Mouse (Mus musculus) neural tube, embryonic 11.5 days (tissue): ENCODE measurements around the gene Ticrr. TPM values are rescaled to one million over a fixed set of nuclear protein-coding genes. Genes with fewer than 3 reads are reported as not detected.

Experiments used
- ATAC-seq: fragments of 200-750 bp; cut with Nextera tagmentation; 2 replicates; pipeline ENCODE4 v1.8.0; 2017; ENCODE audit warnings: moderate number of reproducible peaks, mild to moderate bottlenecking, moderate TSS enrichment, moderate library complexity; ENCODE audit not compliant: insufficient read depth, low FRiP score, low TSS enrichment
- DNase-seq: peaks from one replicate; pipeline ENCODE4 v3.0.0-alpha.2; 2015; ENCODE audit warnings: low spot score
- H3K27ac ChIP-seq: fragments of 300-500 bp; sonication (generic); 2 replicates; pipeline ENCODE4 v1.5.1; 2014; ENCODE audit warnings: low read depth, mild to moderate bottlenecking, low read length
- H3K27me3 ChIP-seq: fragments of 300-500 bp; sonication (generic); 2 replicates; pipeline ENCODE4 v1.6.1; 2014; ENCODE audit warnings: mild to moderate bottlenecking, low read length, mixed read lengths; ENCODE audit not compliant: control insufficient read depth, insufficient read depth
- H3K36me3 ChIP-seq: fragments of 300-500 bp; sonication (generic); 2 replicates; pipeline ENCODE4 v1.6.1; 2014; ENCODE audit warnings: mild to moderate bottlenecking, low read length, moderate library complexity, mixed read lengths; ENCODE audit not compliant: control insufficient read depth, insufficient read depth
- H3K4me1 ChIP-seq: fragments of 300-500 bp; sonication (generic); 2 replicates; pipeline ENCODE4 v1.6.1; 2014; ENCODE audit warnings: low read length, mixed read lengths; ENCODE audit not compliant: control insufficient read depth, insufficient read depth
- H3K4me2 ChIP-seq: fragments of 300-500 bp; sonication (generic); 2 replicates; pipeline ENCODE4 v1.6.1; 2014; ENCODE audit warnings: low read depth, mild to moderate bottlenecking, moderate library complexity
- H3K4me3 ChIP-seq: fragments of 300-500 bp; sonication (generic); 2 replicates; pipeline ENCODE4 v1.5.1; 2014; ENCODE audit warnings: low read depth, low read length
- H3K9ac ChIP-seq: fragments of 300-500 bp; sonication (generic); 2 replicates; pipeline ENCODE4 v1.6.1; 2014; ENCODE audit warnings: mild to moderate bottlenecking, low read length
- H3K9me3 ChIP-seq: fragments of 300-500 bp; sonication (generic); 2 replicates; pipeline ENCODE4 v1.6.1; 2016; ENCODE audit warnings: low read length; ENCODE audit not compliant: control insufficient read depth
- WGBS: fragments of 180-500 bp; shearing (Covaris S2); extraction: QIAGEN DNeasy Blood & Tissue Kit; methylation state at CpG from one replicate; pipeline ENCODE4 v1.1.7; 2014; 5-methylcytosine and 5-hydroxymethylcytosine counted together
- polyA plus RNA-seq: library from polyadenylated mRNA; unstranded; fragments of >200 nt; fragmentation: Nextera tagmentation; extraction: Ambion mirVana; gene quantifications from 2 replicates; pipeline ENCODE4 v1.2.1, GENCODE M21; 2014

Gene Ticrr
- polyA plus RNA-seq, 1 experiment from 2014 or later: 14.0 TPM

DNA sequence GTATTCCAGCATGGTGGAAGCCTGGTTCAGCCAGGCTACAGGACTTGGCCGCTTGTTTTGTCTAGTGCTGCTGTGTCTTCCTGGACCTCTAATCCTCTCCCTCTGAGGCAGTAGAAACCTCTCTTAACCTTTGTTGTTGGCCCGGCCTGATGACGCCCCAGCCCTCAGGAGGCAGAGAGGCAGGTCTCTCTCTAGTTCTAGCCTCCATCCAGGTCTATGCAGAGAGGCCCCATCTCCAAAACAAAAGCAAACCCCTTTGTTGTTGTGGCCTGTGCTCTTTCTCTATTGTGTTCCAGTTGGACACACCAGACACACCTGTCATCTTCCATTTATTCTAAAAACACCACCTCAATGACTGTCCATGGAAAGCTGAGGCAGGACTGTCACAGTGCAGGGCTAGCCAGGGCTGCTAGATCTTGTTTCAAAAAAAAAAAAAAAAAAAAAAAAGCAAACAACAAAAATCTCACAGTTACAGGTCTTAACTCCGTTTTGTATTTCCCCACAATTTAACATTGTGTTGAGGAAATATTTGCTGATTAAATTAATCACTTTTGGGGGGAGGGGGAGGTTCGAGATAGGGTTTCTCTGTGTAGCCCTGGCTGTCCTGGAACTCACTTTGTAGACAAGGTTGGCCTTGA, 1.4 kb downstream of the Ticrr start:
- Histone ChIP-seq H3K9ac (peak overlapping the region; percentile 86), H3K4me3 (peak overlapping the region; percentile 86), H3K4me1 (no peaks in the 10 kb centered on the region; the same call in 1 of the 2 replicates), H3K4me2 (peak overlapping the region; percentile 95), H3K9me3 (no peaks in the 10 kb centered on the region), H3K27me3 (no peaks in the 10 kb centered on the region), H3K27ac (no peak overlapping the region), H3K36me3 (no peaks in the 10 kb centered on the region)
- DNase-seq: peak; percentile 16
- no peak for ATAC-seq
- 16% methylated on average over 5 of the region's 5 CpGs for WGBS

DNA sequence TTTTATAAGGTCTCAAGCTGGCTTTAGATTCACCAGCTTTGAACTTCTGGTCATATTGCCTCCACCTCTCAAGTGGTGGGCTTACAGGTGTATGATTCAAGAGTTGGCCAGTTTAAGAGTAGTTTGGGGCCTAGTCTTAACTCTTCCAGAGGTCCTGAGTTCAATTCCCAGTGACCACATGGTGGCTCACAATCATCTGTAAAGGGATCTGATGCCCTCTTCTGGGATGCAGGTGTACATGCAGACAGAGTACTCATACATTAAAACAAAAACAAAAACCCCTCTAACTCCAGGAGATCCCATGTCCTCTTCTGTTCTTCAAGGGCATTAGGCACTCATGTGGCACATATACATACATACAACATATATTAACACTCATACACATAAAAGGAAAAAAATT, 6.7 kb downstream of the Ticrr start:
- DNase-seq: no peak
- H3K36me3 ChIP-seq: peaks cover 2% of the 10 kb centered on the region; the same call in 1 of the 2 replicates
- H3K27ac ChIP-seq: no peak overlapping the region
- H3K4me1 ChIP-seq: no peaks in the 10 kb centered on the region; the same call in 1 of the 2 replicates
- H3K9me3 ChIP-seq: no peaks in the 10 kb centered on the region
- no peak overlapping the region for H3K9ac ChIP-seq
- ATAC-seq: no peak
- H3K4me2 ChIP-seq: no peak overlapping the region
- H3K27me3 ChIP-seq: no peaks in the 10 kb centered on the region
- H3K4me3 ChIP-seq: no peak overlapping the region

DNA sequence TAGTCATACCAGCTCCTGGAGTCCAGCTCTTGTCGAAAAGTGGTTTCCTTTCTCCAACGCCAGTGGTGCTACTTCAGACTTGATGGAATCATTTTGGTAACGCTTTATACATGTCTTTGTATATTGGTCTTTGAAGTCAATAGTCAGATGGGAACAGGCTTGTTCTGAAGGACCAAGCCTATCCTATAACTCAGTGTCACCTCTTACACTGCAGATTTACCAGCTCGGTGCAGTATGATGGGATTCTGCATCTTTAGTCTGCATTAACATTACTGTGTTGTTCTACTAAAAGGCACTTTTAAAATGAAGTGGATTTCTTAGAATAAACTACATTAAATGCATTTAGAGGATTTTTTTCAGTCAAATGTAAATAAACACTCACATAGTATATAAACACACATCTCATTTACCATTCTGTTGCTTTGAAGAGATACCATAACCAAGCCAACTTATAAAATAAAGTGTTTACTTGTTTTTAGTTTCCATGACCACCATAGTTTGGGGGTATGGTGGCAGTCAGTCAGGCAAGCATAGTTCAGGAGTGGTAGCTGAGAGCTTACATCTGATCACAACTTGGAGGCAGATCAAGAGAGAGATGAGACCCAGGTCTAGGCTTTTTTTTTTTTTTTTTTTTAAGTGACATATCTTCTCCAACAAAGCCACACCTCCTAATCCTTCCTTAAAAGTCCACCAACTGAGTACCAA, 11.1 kb downstream of the Ticrr start:
- H3K9ac ChIP-seq: no peak overlapping the region
- 95% methylated on average over 4 of the region's 4 CpGs for WGBS
- H3K27me3 ChIP-seq: no peaks in the 10 kb centered on the region
- no peaks in the 10 kb centered on the region for H3K4me1 ChIP-seq
- no peak for ATAC-seq
- no peak overlapping the region for H3K4me3 ChIP-seq
- peaks cover 2% of the 10 kb centered on the region; the same call in 1 of the 2 replicates for H3K36me3 ChIP-seq
- no peak overlapping the region for H3K4me2 ChIP-seq
- DNase-seq: no peak
- H3K9me3 ChIP-seq: no peaks in the 10 kb centered on the region
- H3K27ac ChIP-seq: no peak overlapping the region

DNA sequence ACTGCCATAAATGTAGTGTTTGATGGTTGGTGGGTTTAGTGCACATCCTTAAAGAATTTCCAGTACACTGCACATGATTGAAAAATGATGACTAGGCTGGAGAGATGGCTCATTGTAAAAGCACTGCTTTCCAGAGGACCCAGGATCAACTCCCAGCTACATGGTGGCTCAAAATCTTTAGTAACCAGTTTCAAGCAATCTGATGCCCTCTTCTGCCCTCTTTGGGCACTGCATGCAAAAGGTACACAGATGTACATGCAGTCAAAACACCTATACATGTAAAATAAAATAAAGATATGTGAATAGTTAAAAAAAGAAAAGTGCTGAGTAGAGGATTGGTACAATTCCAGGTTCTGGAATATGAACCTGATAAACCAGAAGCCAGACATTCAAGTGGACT, 19.2 kb downstream of the Ticrr start:
- Histone ChIP-seq H3K4me3 (no peak overlapping the region), H3K27ac (no peak overlapping the region), H3K4me1 (no peaks in the 10 kb centered on the region), H3K27me3 (no peaks in the 10 kb centered on the region), H3K36me3 (peaks cover 19% of the 10 kb centered on the region), H3K4me2 (no peak overlapping the region), H3K9me3 (no peaks in the 10 kb centered on the region), H3K9ac (no peak overlapping the region)
- DNase-seq (peak; percentile 18), ATAC-seq (no peak)

DNA sequence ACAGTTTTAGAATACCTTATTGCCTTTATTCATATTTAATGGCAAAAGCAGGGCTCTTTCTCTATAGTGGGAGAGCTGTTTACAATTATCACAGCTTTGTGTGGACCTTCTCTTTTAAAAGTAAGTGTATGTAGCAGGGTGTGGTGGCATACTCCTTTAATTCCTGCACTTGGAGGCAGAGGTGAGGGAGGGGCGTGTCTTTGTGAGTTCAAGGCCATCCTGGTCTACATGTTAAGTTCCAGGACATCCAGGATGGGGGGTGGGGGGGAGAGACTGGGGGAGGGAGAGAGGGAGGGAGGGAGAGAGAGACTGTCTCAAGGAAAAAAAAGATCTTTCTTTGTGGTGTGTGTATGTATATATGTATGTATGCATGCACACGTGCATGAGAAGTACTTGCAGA, 20.2 kb downstream of the Ticrr start:
- no peaks in the 10 kb centered on the region for H3K4me1 ChIP-seq
- H3K9me3 ChIP-seq: no peaks in the 10 kb centered on the region
- peaks cover 19% of the 10 kb centered on the region for H3K36me3 ChIP-seq
- ATAC-seq (no peak), DNase-seq (no peak)
- WGBS: 97% methylated on average over 2 of the region's 2 CpGs
- no peak overlapping the region for H3K27ac ChIP-seq
- H3K4me3 ChIP-seq: no peak overlapping the region
- no peak overlapping the region for H3K9ac ChIP-seq
- H3K27me3 ChIP-seq: no peaks in the 10 kb centered on the region
- no peak overlapping the region for H3K4me2 ChIP-seq

DNA sequence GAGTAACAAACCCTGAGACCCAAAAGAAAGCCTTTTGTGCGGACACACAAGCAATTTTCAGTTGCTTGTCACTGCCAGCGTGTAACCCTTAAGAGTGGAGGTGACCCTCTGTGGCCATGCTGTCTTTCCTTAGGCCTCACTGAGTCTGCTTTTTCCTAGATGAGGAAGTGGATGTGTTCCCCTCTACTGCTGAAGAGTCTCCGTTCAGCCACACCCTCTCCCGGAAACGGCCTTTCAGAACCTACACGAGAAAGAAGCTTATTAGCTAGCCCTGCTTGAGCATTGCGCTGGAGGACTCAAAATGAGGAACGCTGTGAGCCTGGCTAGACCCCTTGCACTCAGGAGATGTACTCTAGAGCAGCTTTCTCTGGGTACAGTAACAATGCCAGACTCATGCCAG, 36.5 kb downstream of the Ticrr start:
- no peak overlapping the region for H3K4me2 ChIP-seq
- peaks cover 43% of the 10 kb centered on the region for H3K36me3 ChIP-seq
- ATAC-seq: no peak
- H3K9ac ChIP-seq: no peak overlapping the region
- H3K9me3 ChIP-seq: no peaks in the 10 kb centered on the region
- no peak overlapping the region for H3K4me3 ChIP-seq
- no peaks in the 10 kb centered on the region for H3K4me1 ChIP-seq
- WGBS: 87% methylated on average over 8 of the region's 8 CpGs
- H3K27ac ChIP-seq: no peak overlapping the region
- H3K27me3 ChIP-seq: no peaks in the 10 kb centered on the region
- DNase-seq: no peak

DNA sequence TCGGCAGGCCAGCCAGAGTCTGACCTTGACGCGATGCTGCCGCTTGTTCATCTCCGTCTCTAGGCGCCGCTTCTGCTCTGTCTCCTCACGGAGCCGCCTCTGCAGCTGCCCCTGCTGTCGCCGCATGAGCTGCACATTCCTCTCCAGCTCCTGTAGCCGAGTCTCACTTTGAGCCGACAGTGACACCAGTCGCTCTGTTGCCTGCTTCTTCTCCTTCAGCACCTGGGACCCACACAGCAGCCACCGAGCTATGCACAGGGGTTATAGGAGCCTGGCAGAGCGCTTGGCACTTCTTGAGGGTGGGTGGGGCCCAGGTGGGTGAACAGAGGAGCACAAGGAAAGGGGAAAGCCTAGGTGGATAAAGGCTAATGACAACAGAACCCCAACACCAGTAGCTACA, 42.8 kb downstream of the Ticrr start:
- DNase-seq: no peak
- H3K36me3 ChIP-seq: peaks cover 20% of the 10 kb centered on the region

DNA sequence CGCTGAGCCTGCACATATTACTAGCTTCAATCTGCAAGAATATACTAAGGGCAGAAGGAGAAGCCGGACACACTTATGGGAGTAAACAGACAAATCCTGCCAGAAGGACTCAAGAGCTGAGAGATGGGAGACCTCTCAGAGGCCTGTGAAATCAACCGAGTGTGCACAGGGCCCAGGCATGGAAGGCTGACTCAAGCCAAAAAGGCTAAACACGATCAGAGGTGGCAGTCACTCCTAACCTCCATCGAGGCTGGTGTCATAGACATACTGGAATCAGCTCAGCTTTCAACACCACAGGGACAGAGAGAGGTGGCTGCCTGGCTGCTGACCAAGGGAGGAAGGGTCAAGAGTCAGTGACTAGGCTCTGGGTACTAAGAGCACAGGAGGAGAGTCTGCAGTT, 45.2 kb downstream of the Ticrr start:
- H3K27ac ChIP-seq: no peak overlapping the region
- 91% methylated on average over 5 of the region's 5 CpGs for whole genome bisulfite sequencing
- H3K9me3 ChIP-seq: no peaks in the 10 kb centered on the region
- ATAC-seq (no peak), DNase-seq (no peak)
- H3K9ac ChIP-seq: no peak overlapping the region
- no peak overlapping the region for H3K4me2 ChIP-seq
- no peak overlapping the region for H3K4me3 ChIP-seq
- H3K4me1 ChIP-seq: 0 out of 2 replicates have a peak, but pooled peaks cover 3% of the 10 kb centered on the region
- peaks cover 10% of the 10 kb centered on the region for H3K36me3 ChIP-seq
- no peaks in the 10 kb centered on the region for H3K27me3 ChIP-seq

More for the DNA sequence above, 42.8 kb downstream of the Ticrr start:
- no peaks in the 10 kb centered on the region for H3K9me3 ChIP-seq
- no peak overlapping the region for H3K4me2 ChIP-seq
- H3K9ac ChIP-seq: no peak overlapping the region
- no peak overlapping the region for H3K4me3 ChIP-seq
- ATAC-seq: no peak
- no peaks in the 10 kb centered on the region for H3K4me1 ChIP-seq
- WGBS: 82% methylated on average over 16 of the region's 16 CpGs
- H3K27me3 ChIP-seq: no peaks in the 10 kb centered on the region
- no peak overlapping the region for H3K27ac ChIP-seq

DNA sequence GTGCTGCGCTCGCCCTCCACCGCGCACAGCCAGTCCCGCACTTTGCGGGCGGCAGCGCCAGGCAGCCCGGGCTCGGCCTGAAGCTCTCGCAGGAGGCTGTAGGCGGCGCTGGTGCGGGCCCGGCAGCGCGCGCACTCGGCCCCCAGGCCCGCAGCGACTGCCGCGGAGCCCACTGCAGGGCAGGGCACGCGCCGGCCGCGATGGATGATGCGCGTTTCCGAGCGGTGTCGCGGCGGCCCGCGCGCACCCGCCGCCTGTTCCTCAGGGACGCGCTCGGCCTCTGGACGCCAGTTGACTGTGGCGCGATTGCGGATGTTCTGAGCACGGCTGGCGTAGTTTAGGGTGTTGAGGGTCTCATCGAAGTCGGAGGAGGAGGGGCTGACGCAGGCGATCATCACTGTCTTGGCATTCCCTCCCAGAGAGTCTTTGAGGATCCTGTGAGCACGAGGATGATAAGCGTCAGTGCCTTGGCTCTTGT, 50.2 kb downstream of the Ticrr start:
- H3K9ac ChIP-seq: peak overlapping the region; percentile 48
- peak overlapping the region; percentile 63 for H3K4me2 ChIP-seq
- no peak overlapping the region for H3K27ac ChIP-seq
- under 1% methylated on average over 55 of the region's 55 CpGs for WGBS
- H3K4me3 ChIP-seq: peak overlapping the region; percentile 40
- peaks cover 2% of the 10 kb centered on the region; the same call in 1 of the 2 replicates for H3K36me3 ChIP-seq
- peak; percentile 91 for DNase-seq
- H3K4me1 ChIP-seq: peaks cover 7% of the 10 kb centered on the region; the same call in 1 of the 2 replicates
- H3K9me3 ChIP-seq: no peaks in the 10 kb centered on the region
- H3K27me3 ChIP-seq: no peaks in the 10 kb centered on the region
- ATAC-seq: peak; percentile 76
